Mouse (Mus musculus) embryonic facial prominence, embryonic 14.5 days (tissue): ENCODE data around the gene Rplp1. TPM values are rescaled to one million over a fixed set of nuclear protein-coding genes. Genes with fewer than 3 reads are reported as not detected.
A peak's percentile ranks its signal among the peaks of the same experiment; 100 is the strongest.

Experiments used
- ATAC-seq: fragments of 200-750 bp; cut with Nextera tagmentation; 2 replicates; pipeline ENCODE4 v1.8.0; 2017; ENCODE audit warnings: low read depth, moderate number of reproducible peaks, moderate TSS enrichment
- DNase-seq: peaks from one replicate; pipeline ENCODE4 v3.0.0-alpha.2; 2015; ENCODE audit warnings: low spot score
- H3K27ac ChIP-seq: fragments of 300-500 bp; sonication (generic); replicated peaks from 2 replicates; pipeline ENCODE4 v1.5.1; 2014; ENCODE audit warnings: low read depth, mild to moderate bottlenecking, low read length, moderate library complexity
- H3K27me3 ChIP-seq: fragments of 300-500 bp; sonication (generic); replicated peaks from 2 replicates; pipeline ENCODE4 v1.6.1; 2014; ENCODE audit warnings: low read length; ENCODE audit not compliant: control insufficient read depth, insufficient read depth
- H3K36me3 ChIP-seq: fragments of 300-500 bp; sonication (generic); 2 replicates; pipeline ENCODE4 v1.6.1; 2014; ENCODE audit warnings: low read length, mixed read lengths; ENCODE audit not compliant: control insufficient read depth, insufficient read depth
- H3K4me1 ChIP-seq: fragments of 300-500 bp; sonication (generic); 2 replicates; pipeline ENCODE4 v1.6.1; 2014; ENCODE audit warnings: antibody characterized with exemption, low read length; ENCODE audit not compliant: control insufficient read depth, insufficient read depth
- H3K4me2 ChIP-seq: fragments of 300-500 bp; sonication (generic); 2 replicates; pipeline ENCODE4 v1.6.1; 2014; ENCODE audit warnings: low read depth, mild to moderate bottlenecking, low read length, moderate library complexity, mixed read lengths
- H3K4me3 ChIP-seq: fragments of 300-500 bp; sonication (generic); 2 replicates; pipeline ENCODE4 v1.5.1; 2014; ENCODE audit warnings: low read depth, mild to moderate bottlenecking, low read length
- H3K9ac ChIP-seq: fragments of 300-500 bp; sonication (generic); 2 replicates; pipeline ENCODE4 v1.6.1; 2014; ENCODE audit warnings: low read depth, mild to moderate bottlenecking, low read length, moderate library complexity, mixed read lengths
- H3K9me3 ChIP-seq: fragments of 300-500 bp; sonication (generic); 2 replicates; pipeline ENCODE4 v1.6.1; 2016; ENCODE audit warnings: low read length; ENCODE audit not compliant: control insufficient read depth
- WGBS: fragments of 180-500 bp; shearing (Covaris S2); extraction: QIAGEN DNeasy Blood & Tissue Kit; methylation state at CpG from one replicate; pipeline ENCODE4 v1.1.7; 2014; 5-methylcytosine and 5-hydroxymethylcytosine counted together
- polyA plus RNA-seq: library from polyadenylated mRNA; unstranded; fragments of >200 nt; fragmentation: Nextera tagmentation; extraction: Ambion mirVana; gene quantifications from 2 replicates; pipeline ENCODE4 v1.2.1, GENCODE M21; 2014

The Rplp1 gene
- polyA plus RNA-seq, 1 experiment from 2014 or later, result 1,994 TPM

GRCm38 (mm10) chr9:61908341-61908740 is 6.0 kb downstream of the Rplp1 start:
- Histone ChIP-seq H3K4me2 (no peak overlapping the region), H3K4me3 (no peak overlapping the region), H3K27ac (no peak overlapping the region), H3K36me3 (peaks cover 22% of the 10 kb centered on the region), H3K9me3 (no peaks in the 10 kb centered on the region), H3K9ac (no peak overlapping the region), H3K4me1 (peaks cover 6% of the 10 kb centered on the region), H3K27me3 (no peaks in the 10 kb centered on the region)
- ATAC-seq (no peak), DNase-seq (no peak)
- WGBS, result 73% methylated on average over 3 of the region's 3 CpGs

- peaks cover under 1% of the 10 kb centered on the region for H3K4me1 ChIP-seq
- no peak for DNase-seq
- no peak overlapping the region for H3K4me3 ChIP-seq
- no peaks in the 10 kb centered on the region for H3K27me3 ChIP-seq
- H3K4me2 ChIP-seq, result no peak overlapping the region
- no peak for ATAC-seq
- peaks cover 16% of the 10 kb centered on the region for H3K36me3 ChIP-seq
- WGBS, result 79% methylated on average over 4 of the region's 4 CpGs
- H3K9ac ChIP-seq, result no peak overlapping the region
- no peaks in the 10 kb centered on the region for H3K9me3 ChIP-seq
- no peak overlapping the region for H3K27ac ChIP-seq
These were observed 6.6 kb downstream of the Rplp1 start for GRCm38 (mm10) chr9:61907621-61908295.

DNA sequence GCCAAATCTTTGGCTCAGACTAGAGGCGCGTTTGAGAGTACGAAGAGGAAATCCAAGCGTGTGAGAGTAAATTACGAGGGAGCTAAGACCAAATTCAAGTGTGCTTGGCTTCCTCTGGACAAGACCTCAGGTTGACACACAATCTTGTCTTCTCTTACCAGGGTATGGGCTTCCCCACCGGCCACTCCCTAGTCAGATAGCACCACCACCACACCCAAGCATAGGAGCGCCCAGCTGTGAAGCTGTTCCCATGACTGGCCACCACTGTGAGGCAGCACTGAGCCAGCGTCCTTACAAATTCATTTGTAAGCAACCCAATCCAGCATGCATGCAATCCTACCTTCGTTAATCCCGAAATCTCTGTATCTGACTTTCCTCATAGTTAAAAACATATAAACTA is 7.4 kb downstream of the Rplp1 start:
- Histone ChIP-seq H3K4me1 (no peaks in the 10 kb centered on the region; the same call in 1 of the 2 replicates), H3K4me3 (no peak overlapping the region), H3K36me3 (peaks cover 7% of the 10 kb centered on the region), H3K27ac (no peak overlapping the region), H3K9me3 (no peaks in the 10 kb centered on the region), H3K27me3 (no peaks in the 10 kb centered on the region), H3K9ac (no peak overlapping the region), H3K4me2 (no peak overlapping the region)
- WGBS, result 68% methylated on average over 10 of the region's 10 CpGs
- DNase-seq, result peak; percentile 25
- no peak for ATAC-seq

DNA sequence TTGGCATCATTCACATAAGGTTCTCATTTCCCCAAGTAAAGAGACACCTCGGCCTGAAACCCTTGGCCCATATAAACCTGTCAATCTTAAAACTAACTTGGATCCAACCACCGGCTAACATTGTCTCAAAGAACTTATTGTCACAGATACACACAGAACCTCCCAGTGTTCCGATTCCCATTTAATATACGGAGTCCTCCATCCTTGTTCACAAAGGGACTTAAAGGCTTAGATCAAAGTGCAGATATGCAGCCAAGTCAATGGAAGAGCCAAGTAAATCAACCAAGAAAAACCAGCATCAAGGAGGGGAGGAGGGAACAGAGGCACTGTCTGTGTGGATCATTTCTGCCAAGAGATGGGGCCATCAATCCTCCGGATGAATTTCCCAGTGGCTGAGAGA is 8.8 kb downstream of the Rplp1 start:
- Histone ChIP-seq H3K27me3 (peaks cover 4% of the 10 kb centered on the region; the same call in 1 of the 2 replicates), H3K4me1 (no peaks in the 10 kb centered on the region; the same call in 1 of the 2 replicates), H3K36me3 (no peaks in the 10 kb centered on the region), H3K4me3 (no peak overlapping the region), H3K9ac (no peak overlapping the region), H3K27ac (0 out of 2 replicates have a peak overlapping the region, but pooled peaks have one; percentile 28), H3K4me2 (no peak overlapping the region), H3K9me3 (no peaks in the 10 kb centered on the region)
- DNase-seq (peak; percentile 41), ATAC-seq (no peak)
- WGBS, result 46% methylated on average over 5 of the region's 5 CpGs

DNA sequence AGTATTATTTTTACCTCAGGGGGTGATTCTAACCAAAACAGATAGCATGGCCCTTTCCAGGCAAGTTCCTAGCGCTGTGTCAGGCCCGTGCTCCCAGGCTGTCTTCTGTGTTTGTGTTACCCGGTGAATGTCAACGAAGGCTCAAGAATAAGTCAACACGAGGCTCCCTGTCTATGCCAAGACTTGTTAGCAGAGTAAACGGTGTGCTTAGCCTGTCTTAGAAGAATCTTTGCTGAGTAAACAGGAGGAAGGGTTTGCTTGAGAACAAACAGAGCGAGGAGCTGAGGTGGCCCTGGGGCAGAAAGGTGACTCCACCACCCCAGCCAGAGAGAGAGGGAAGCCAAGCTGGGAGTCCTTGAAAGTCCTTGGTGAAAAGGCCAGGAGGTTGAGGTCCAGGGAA is 10.1 kb downstream of the Rplp1 start:
- peak; percentile 41; the same call in 1 of the 2 replicates for ATAC-seq
- Histone ChIP-seq H3K27ac (peak overlapping the region; percentile 24; the same call in 1 of the 2 replicates), H3K4me2 (no peak overlapping the region), H3K27me3 (peaks cover 4% of the 10 kb centered on the region; the same call in 1 of the 2 replicates), H3K9ac (no peak overlapping the region), H3K9me3 (no peaks in the 10 kb centered on the region), H3K4me3 (no peak overlapping the region), H3K4me1 (peaks cover 4% of the 10 kb centered on the region; the same call in 1 of the 2 replicates), H3K36me3 (no peaks in the 10 kb centered on the region)
- WGBS, result 27% methylated on average over 7 of the region's 7 CpGs
- DNase-seq, result peak; percentile 74

- 56% methylated on average over 9 of the region's 9 CpGs for WGBS
- DNase-seq (no peak), ATAC-seq (no peak)
- Histone ChIP-seq H3K4me2 (no peak overlapping the region), H3K27me3 (peaks cover 4% of the 10 kb centered on the region; the same call in 1 of the 2 replicates), H3K4me1 (peaks cover 8% of the 10 kb centered on the region), H3K9ac (no peak overlapping the region), H3K4me3 (no peak overlapping the region), H3K9me3 (no peaks in the 10 kb centered on the region), H3K36me3 (no peaks in the 10 kb centered on the region), H3K27ac (no peak overlapping the region)
These were observed 11.9 kb downstream of the Rplp1 start for GRCm38 (mm10) chr9:61902445-61902844.

DNA sequence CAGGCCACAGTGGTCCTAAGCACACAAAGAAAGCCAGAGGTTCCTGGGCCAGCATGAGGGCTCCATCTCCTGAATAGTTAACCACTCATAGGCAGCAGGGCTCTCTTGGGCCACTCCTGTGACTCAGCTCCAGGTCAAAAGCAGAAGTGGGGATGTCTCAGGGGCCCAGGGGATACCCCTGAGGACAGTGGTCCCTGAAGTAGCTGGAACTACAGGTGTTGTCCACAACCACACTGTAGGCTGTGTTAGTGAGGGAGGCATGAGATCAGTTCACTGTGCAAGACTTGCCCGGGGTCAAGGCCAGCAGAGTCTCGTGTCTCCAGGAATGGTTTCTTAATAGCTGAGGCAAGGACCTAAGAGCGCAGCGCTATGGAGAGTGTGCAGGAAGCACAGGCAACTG is 12.8 kb downstream of the Rplp1 start:
- ATAC-seq (no peak), DNase-seq (no peak)
- Histone ChIP-seq H3K27ac (no peak overlapping the region), H3K36me3 (no peaks in the 10 kb centered on the region), H3K4me1 (peaks cover 8% of the 10 kb centered on the region), H3K27me3 (peaks cover 4% of the 10 kb centered on the region; the same call in 1 of the 2 replicates), H3K9ac (no peak overlapping the region), H3K4me3 (no peak overlapping the region), H3K4me2 (no peak overlapping the region), H3K9me3 (no peaks in the 10 kb centered on the region)
- 65% methylated on average over 4 of the region's 4 CpGs for WGBS

- DNase-seq, result peak; percentile 87
- H3K9ac ChIP-seq, result peak overlapping the region; percentile 26; the same call in 1 of the 2 replicates
- 6% methylated on average over 16 of the region's 16 CpGs for WGBS
- peak overlapping the region; percentile 11; the same call in 1 of the 2 replicates for H3K4me3 ChIP-seq
- peaks cover 15% of the 10 kb centered on the region for H3K4me1 ChIP-seq
- H3K27ac ChIP-seq, result no peak overlapping the region
- peak overlapping the region; percentile 46 for H3K4me2 ChIP-seq
- peak; percentile 41; the same call in 1 of the 2 replicates for ATAC-seq
- H3K9me3 ChIP-seq, result no peaks in the 10 kb centered on the region
- peaks cover 4% of the 10 kb centered on the region; the same call in 1 of the 2 replicates for H3K27me3 ChIP-seq
- H3K36me3 ChIP-seq, result no peaks in the 10 kb centered on the region
These were observed 14.5 kb downstream of the Rplp1 start for GRCm38 (mm10) chr9:61899804-61900203.

GRCm38 (mm10) chr9:61898401-61898800 is 15.9 kb downstream of the Rplp1 start:
- DNase-seq, result peak; percentile 87
- H3K4me3 ChIP-seq, result no peak overlapping the region
- no peak overlapping the region for H3K4me2 ChIP-seq
- H3K27ac ChIP-seq, result no peak overlapping the region
- no peak overlapping the region for H3K9ac ChIP-seq
- peaks cover 4% of the 10 kb centered on the region; the same call in 1 of the 2 replicates for H3K27me3 ChIP-seq
- peaks cover 17% of the 10 kb centered on the region for H3K4me1 ChIP-seq
- H3K9me3 ChIP-seq, result no peaks in the 10 kb centered on the region
- peak; percentile 62 for ATAC-seq
- 0% methylated on average over 6 of the region's 8 CpGs for WGBS
- H3K36me3 ChIP-seq, result no peaks in the 10 kb centered on the region
